Mouse (Mus musculus): ENCODE data around the gene 6330409D20Rik. TPM values are rescaled to one million over a fixed set of nuclear protein-coding genes. Genes with fewer than 3 reads are reported as not detected.

The 6330409D20Rik gene
- polyA plus RNA-seq, 1 experiment from 2014 or later: 0.46 TPM

DNA sequence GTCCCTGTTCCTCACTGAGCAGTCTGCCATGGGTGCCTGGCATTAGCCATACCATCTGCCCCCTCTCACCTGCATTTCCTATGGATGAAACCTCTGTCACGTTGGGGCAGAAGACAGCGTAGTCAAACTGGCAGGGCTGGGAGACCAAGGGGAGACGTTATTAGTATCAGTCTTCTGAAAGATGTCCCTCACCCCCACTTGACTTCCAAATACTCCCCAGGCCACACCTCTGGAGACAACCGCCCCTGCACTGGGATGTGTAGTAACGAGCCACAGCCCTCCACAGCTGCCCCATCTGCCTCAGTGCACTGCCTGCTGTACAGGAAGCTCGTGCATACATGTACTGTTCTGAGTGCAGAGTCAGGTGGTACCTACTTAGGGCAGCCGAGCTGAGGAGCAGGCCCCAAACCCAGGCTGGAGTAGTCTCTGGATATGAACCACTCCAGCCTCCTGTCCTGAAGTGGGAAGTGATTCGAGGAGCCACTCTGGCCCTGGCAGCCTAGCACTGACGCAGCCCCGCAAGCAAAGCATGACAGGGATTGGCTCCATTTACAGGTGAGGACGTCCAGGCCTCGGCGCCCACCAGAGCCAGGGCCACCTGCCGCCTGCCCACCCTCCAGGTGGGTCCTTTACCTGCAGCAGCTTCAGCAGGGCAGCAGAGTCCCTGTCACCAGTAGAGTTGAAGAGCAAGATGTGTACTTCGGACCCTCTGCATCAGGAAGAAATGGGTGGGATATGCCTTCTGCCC lies 56.0 kb downstream of the 6330409D20Rik start:
- H3K27ac ChIP-seq (ENCODE audit: low read depth, low read length): no peak overlapping the region
- no peak for ATAC-seq (replicated peaks; ENCODE audit: insufficient number of reproducible peaks, low FRiP score, low TSS enrichment)
- peaks cover 8% of the 10 kb centered on the region for H3K4me1 ChIP-seq (ENCODE audit: control insufficient read depth, insufficient read depth, low read length)
- H3K36me3 ChIP-seq (ENCODE audit: control insufficient read depth, insufficient read depth, low read length): peaks cover 28% of the 10 kb centered on the region
- H3K4me2 ChIP-seq: no peak overlapping the region
- no peaks in the 10 kb centered on the region for H3K27me3 ChIP-seq (ENCODE audit: control insufficient read depth, insufficient read depth, low read length)
- WGBS (ENCODE audit: insufficient replicate concordance): 86% methylated on average over 15 of the region's 15 CpGs
- no peaks in the 10 kb centered on the region for H3K9me3 ChIP-seq (replicated peaks; ENCODE audit: control insufficient read depth, low read length)
- H3K4me3 ChIP-seq (ENCODE audit: low read depth, low read length): no peak overlapping the region
- H3K9ac ChIP-seq (ENCODE audit: low read depth, low read length): no peak overlapping the region

DNA sequence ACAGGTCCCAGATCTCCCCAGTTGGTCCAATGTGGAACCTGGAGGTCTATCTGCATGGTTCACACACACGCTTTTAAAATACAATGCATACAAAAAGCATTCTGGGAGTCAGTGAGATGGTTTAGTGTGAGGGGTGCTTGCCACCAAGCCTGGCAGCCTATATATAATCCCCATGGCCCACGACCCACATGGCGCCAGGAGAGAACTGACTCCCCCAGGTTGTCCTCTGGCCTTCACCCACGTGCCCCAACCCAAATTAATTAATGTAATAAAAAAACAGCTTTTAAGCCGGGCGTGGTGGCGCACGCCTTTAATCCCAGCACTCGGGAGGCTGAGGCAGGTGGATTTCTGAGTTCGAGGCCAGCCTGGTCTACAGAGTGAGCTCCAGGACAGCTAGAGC lies 57.1 kb downstream of the 6330409D20Rik start:
- no peak overlapping the region for H3K9ac ChIP-seq (ENCODE audit: low read depth, low read length)
- peaks cover 28% of the 10 kb centered on the region for H3K36me3 ChIP-seq (ENCODE audit: control insufficient read depth, insufficient read depth, low read length)
- no peak overlapping the region for H3K27ac ChIP-seq (ENCODE audit: low read depth, low read length)
- H3K4me2 ChIP-seq: no peak overlapping the region
- H3K4me1 ChIP-seq (ENCODE audit: control insufficient read depth, insufficient read depth, low read length): peaks cover 12% of the 10 kb centered on the region
- H3K4me3 ChIP-seq (ENCODE audit: low read depth, low read length): no peak overlapping the region
- 88% methylated on average over 10 of the region's 10 CpGs for WGBS (ENCODE audit: insufficient replicate concordance)
- no peaks in the 10 kb centered on the region for H3K27me3 ChIP-seq (ENCODE audit: control insufficient read depth, insufficient read depth, low read length)
- H3K9me3 ChIP-seq (replicated peaks; ENCODE audit: control insufficient read depth, low read length): no peaks in the 10 kb centered on the region
- no peak for ATAC-seq (replicated peaks; ENCODE audit: insufficient number of reproducible peaks, low FRiP score, low TSS enrichment)

DNA sequence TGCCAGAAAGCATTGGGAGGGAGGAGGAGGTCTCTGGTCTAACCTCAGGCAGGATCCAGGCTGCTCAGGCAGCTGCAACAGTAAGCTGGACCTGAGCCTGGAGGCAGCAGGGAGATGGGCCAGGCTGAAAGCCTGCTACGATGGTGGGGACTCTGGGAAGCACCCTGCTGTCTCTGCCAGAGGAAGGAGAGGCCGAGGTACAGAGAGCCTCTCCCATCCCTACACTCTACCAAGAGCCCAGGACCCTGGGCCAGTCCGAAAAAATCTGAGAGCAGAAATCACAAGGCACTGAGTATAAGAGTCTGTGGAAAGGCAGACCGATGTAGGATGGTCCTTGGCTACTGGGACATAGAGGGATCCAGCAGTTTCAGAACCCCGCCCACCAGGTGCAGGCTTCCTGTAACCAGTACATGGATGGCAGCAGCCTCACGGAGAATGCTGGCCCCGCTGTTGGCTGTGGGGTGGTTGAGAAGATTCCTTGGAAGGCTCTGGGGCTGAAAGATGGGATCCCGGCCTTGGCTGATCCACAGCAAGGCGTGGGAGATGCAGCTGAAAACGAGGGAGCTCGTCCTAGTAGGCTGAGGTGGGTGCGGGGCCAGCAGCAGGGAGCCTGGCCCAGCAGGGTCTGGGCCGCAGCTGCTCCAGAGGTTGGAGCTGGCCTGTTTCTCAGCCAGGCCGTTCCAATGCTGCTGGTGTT lies 57.9 kb downstream of the 6330409D20Rik start:
- Histone ChIP-seq H3K9ac (ENCODE audit: low read depth, low read length) (no peak overlapping the region), H3K4me3 (ENCODE audit: low read depth, low read length) (no peak overlapping the region), H3K27ac (ENCODE audit: low read depth, low read length) (no peak overlapping the region), H3K27me3 (ENCODE audit: control insufficient read depth, insufficient read depth, low read length) (no peaks in the 10 kb centered on the region), H3K9me3 (replicated peaks; ENCODE audit: control insufficient read depth, low read length) (no peaks in the 10 kb centered on the region), H3K36me3 (ENCODE audit: control insufficient read depth, insufficient read depth, low read length) (peaks cover 28% of the 10 kb centered on the region), H3K4me2 (no peak overlapping the region), H3K4me1 (ENCODE audit: control insufficient read depth, insufficient read depth, low read length) (peaks cover 13% of the 10 kb centered on the region)
- 75% methylated on average over 14 of the region's 14 CpGs for WGBS (ENCODE audit: insufficient replicate concordance)
- no peak for ATAC-seq (replicated peaks; ENCODE audit: insufficient number of reproducible peaks, low FRiP score, low TSS enrichment)

MicroRNA genes within 50 kb of the gene (microRNA counts, 519-probe panel; counts per million panel counts)
- 32.2 counts per million for microRNA mmu-miR-2861

Small RNA genes lying within 50 kb of the gene (microRNA-seq; reads per million reads assigned to microRNA genes)
- gene Mir2861 (ENCODE audit: borderline number of aligned reads) (not detected), gene Mir3960 (ENCODE audit: borderline number of aligned reads) (not detected), gene Mir8093 (ENCODE audit: borderline number of aligned reads) (0.27 reads per million)

Other genes starting within 250 kb of the 6330409D20Rik start
- gene Fam102a, start 205.7 kb downstream of the 6330409D20Rik start, polyA plus RNA-seq (2014; fragmentation: Nextera tagmentation; extraction: Ambion mirVana): 5.2 and 5.3 TPM in 2 replicates
- 81.7 and 85.3 TPM in 2 replicates for gene Dpm2, start 170.2 kb downstream of the 6330409D20Rik start, polyA plus RNA-seq (2014; fragmentation: Nextera tagmentation; extraction: Ambion mirVana)
- 0.31 and 0.51 TPM in 2 replicates for gene Pip5kl1, start 166.2 kb downstream of the 6330409D20Rik start, polyA plus RNA-seq (2014; fragmentation: Nextera tagmentation; extraction: Ambion mirVana)
- gene 9430097D07Rik, start 165.3 kb downstream of the 6330409D20Rik start, polyA plus RNA-seq (2014; fragmentation: Nextera tagmentation; extraction: Ambion mirVana): 0.17 TPM in 1 of 2 replicates, not detected in the other
- 32.9 and 40.9 TPM in 2 replicates for gene St6galnac4, start 153.9 kb downstream of the 6330409D20Rik start, polyA plus RNA-seq (2014; fragmentation: Nextera tagmentation; extraction: Ambion mirVana)
- 8.3 and 9.3 TPM in 2 replicates for gene St6galnac6, start 141.3 kb downstream of the 6330409D20Rik start, polyA plus RNA-seq (2014; fragmentation: Nextera tagmentation; extraction: Ambion mirVana)
- gene Ak1, start 119.3 kb downstream of the 6330409D20Rik start, polyA plus RNA-seq (2014; fragmentation: Nextera tagmentation; extraction: Ambion mirVana): 212 and 221 TPM in 2 replicates
- gene Eng, start 94.4 kb downstream of the 6330409D20Rik start, polyA plus RNA-seq (2014; fragmentation: Nextera tagmentation; extraction: Ambion mirVana): 113 and 127 TPM in 2 replicates
- 14.5 and 15.3 TPM in 2 replicates for gene Fpgs, start 36.9 kb downstream of the 6330409D20Rik start, polyA plus RNA-seq (2014; fragmentation: Nextera tagmentation; extraction: Ambion mirVana)
- gene Cdk9, start 27.9 kb downstream of the 6330409D20Rik start, polyA plus RNA-seq (2014; fragmentation: Nextera tagmentation; extraction: Ambion mirVana): 53.8 and 61.2 TPM in 2 replicates
- 26.4 and 29.1 TPM in 2 replicates for gene Sh2d3c, start 20.0 kb downstream of the 6330409D20Rik start, polyA plus RNA-seq (2014; fragmentation: Nextera tagmentation; extraction: Ambion mirVana)
- 39.8 and 46.6 TPM in 2 replicates for gene Tor2a, start 16.2 kb upstream of the 6330409D20Rik start, polyA plus RNA-seq (2014; fragmentation: Nextera tagmentation; extraction: Ambion mirVana)
- 0.08 and 0.27 TPM in 2 replicates for gene Ttc16, start 34.6 kb upstream of the 6330409D20Rik start, polyA plus RNA-seq (2014; fragmentation: Nextera tagmentation; extraction: Ambion mirVana)
- gene Ptrh1, start 34.8 kb upstream of the 6330409D20Rik start, polyA plus RNA-seq (2014; fragmentation: Nextera tagmentation; extraction: Ambion mirVana): 3.7 and 5.7 TPM in 2 replicates
- 0.57 and 0.84 TPM in 2 replicates for gene Cfap157, start 43.4 kb upstream of the 6330409D20Rik start, polyA plus RNA-seq (2014; fragmentation: Nextera tagmentation; extraction: Ambion mirVana)
- gene Stxbp1, start 106.2 kb upstream of the 6330409D20Rik start, polyA plus RNA-seq (2014; fragmentation: Nextera tagmentation; extraction: Ambion mirVana): 20.6 and 26.1 TPM in 2 replicates
- 21.5 and 24.2 TPM in 2 replicates for gene Fam129b, start 135.1 kb upstream of the 6330409D20Rik start, polyA plus RNA-seq (2014; fragmentation: Nextera tagmentation; extraction: Ambion mirVana)
- 131 and 158 TPM in 2 replicates for gene Rpl12, start 220.5 kb upstream of the 6330409D20Rik start, polyA plus RNA-seq (2014; fragmentation: Nextera tagmentation; extraction: Ambion mirVana)
- 6.7 and 7.4 TPM in 2 replicates for gene Lrsam1, start 220.6 kb upstream of the 6330409D20Rik start, polyA plus RNA-seq (2014; fragmentation: Nextera tagmentation; extraction: Ambion mirVana)
- gene Slc2a8, start 241.1 kb upstream of the 6330409D20Rik start, polyA plus RNA-seq (2014; fragmentation: Nextera tagmentation; extraction: Ambion mirVana): 12.1 and 13.2 TPM in 2 replicates

Data from heart, embryonic 11.5 days (tissue).